Mouse (Mus musculus): ENCODE results near the gene Rab5b.
"Not testable (repeated sequence)": the region's sequence is repeated elsewhere in the genome, so short reads cannot be mapped to it uniquely, and the experiment has no call there.

The Rab5b gene

DNA sequence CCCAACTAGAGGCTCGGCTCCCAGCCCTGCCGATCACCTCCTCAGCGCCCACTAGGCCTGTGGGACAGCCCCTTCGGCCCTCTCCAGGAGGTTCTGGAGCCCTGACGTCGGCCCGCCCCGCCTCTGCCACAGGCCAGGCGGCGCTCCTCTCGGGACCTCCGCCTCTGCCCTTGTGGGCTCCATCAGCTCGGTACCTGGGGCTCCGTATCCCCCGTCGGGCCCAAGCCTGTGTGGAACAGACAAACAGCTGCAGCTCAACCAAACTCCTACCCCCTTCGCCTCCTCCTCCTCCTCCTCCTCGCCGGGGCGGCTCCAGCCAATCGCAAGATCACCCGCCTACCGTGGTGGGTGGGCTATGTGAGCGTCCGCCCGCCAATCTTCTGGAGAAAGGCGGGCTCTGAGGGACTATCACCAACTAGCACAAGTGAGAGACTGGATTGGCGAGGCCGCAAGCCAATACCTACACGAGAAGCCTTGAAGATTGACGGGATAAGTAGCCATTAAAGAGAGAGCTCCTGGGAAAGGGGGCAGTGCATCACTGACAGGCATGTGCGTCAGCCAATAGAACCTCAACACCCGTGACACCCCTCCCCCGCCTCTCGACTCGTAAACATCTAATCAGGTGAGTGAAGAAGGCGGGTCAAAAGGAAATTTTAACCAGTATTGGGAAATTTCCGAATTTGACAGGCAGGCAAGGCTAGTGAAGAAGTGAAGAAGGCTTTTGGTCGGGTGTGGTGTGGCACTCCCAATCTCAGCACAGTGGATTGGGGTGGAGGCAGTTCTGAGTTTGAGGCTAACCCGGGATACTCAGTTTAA lies at the start of gene Rab5b:
Gene Rab5b, minus strand, starts transcription at position 273 of the 816 bp plus-strand sequence.
- peak; percentile 100 for DNase-seq (ENCODE audit: low spot score)

DNA sequence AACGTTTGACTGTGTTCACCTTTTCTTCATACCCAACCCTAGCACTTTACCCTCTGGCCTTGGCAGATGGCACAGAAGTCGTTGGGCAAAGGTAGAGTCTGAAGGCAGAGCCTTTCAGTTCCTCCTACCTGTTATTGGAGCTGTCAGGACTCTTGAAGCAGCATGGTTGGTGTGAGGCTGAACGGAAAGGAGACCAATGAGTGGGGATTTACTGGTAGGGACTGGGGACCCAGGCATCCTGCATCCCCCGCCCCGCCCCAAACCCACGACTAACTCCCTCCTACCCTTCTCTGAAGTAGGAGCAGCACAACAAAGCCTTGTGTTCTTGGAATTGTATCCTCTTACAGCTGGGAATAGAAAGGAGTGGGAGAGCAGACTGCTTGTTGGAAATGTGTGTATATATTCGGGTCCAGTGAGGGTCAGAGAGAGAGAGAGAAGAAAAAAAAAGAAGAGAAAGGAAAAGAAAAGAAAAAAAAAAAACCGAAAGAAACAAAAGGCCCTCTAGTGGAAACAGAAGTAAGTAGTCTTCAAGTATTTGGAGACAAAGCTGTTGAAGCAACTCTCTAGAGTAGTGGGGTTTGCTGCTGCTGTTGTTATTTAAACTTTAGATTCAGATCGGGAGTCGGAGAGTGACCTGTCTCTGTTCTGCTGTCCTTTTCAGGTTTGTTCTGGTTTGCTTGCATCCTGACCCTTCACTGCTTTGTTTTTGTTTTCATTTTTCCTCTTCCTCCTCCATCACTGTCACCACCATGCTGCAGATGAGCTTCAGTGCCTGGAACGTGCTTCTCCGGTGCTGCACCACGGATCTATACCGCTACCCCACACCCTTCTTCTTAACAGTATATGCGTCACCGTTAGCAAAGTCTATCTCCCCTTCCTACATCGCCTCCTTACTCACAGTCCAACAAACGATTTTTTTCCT lies 48.9 kb upstream of the Rab5b start, which contains the start of gene Dgka:
Gene Dgka, minus strand, starts transcription at position 176 of the 922 bp plus-strand sequence.
- no peak for DNase-seq (ENCODE audit: low spot score)

DNA sequence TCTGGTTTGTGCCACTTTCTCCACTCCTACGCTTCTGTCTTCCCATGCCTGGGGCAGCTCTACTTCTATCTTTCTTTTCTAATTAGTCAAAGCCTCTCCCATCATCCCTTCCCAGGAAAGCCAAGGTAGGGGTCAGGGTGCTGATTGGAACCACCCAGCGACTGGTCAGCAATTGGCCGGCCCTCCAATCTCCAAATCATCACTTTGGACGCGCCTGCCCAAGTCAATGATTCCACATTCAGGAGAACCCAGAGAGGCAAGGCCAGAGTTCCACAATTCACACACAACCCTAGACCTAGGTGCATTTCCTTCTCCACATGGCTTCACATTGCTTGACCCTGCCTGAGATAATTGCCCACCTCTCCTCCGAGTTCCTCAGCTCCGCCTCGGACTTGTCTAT lies 48.1 kb upstream of the Rab5b start:
- no peak for DNase-seq (ENCODE audit: low spot score)

DNA sequence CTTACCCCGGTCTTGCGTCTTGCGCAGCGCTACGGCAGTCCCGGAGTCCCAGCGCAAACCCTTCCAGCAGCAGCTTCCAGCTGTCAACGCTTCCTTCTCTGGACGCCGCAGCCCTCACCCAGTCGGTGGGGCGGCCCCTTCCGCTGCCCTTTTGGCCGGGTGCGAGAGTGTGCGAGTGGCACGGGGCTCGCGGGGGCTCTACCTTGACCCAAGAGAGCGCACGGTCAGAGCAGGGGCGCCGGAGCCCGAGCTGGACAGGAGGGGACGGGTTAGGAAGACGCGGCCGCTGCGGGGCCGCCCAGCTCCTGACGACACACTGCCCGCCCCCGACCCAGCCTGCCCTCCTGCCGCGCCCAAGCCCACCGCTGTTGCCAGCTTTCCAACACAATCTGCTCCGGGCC lies 47.7 kb upstream of the Rab5b start:
- DNase-seq (ENCODE audit: low spot score) = no peak

DNA sequence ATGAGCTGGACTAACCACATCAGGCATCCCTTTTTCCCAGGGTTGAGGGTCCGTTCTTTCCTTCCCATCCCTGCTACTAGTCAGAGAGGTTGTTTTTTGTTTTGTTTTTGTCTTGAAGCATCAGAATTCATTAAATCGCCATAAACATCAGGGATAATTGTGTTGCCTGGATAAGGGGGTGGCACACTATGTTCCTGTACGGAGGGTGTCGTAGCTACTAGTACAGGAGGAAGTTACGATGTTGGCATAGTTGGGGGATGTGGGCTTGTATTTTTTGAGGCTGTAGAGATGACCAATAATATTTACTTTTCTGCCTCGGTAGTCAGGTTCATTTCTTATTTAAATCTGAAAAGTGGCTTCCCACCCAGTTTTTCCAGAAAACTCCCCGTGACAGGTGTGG lies 47.2 kb upstream of the Rab5b start:
- DNase-seq (ENCODE audit: low spot score) = no peak

DNA sequence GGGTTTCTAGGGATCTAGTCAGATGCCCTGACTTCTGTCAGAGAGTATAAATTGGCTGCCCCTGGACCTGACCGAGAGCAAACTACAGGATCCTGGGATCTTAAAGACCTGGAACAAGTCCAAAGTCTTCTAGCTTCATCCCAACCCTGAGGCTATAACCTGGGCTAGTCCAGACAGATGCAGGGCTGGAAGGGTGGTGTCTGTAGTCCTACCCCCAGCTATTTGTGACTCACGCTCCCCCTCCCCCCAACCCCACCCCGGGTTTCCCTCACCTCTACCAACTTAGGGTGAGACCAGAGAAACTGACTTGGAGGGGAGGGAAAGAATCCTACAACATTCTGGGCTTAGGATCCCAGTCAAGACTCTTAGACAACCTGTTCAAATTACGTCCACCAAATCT lies 46.6 kb upstream of the Rab5b start:
- DNase-seq (ENCODE audit: low spot score) = no peak

DNA sequence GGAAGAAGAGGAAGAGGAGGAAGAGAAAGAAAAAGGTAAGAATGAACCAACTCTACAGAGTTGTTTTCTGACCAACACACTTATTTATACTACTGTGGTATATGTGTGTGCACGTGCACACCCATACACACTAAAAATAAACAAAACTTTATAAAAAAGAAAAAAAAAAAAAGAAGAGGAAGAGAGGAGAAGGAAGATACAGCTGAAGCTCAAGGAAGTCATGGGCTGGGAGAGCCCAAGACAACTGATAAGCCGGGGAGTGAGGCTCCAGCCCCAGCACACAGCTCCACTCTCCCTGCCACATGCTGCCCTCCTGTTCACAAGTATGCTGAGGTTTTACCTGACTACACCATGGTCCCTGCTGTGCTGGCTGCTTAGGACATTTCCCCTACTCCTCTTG lies 44.2 kb upstream of the Rab5b start:
- DNase-seq (ENCODE audit: low spot score) = no peak

DNA sequence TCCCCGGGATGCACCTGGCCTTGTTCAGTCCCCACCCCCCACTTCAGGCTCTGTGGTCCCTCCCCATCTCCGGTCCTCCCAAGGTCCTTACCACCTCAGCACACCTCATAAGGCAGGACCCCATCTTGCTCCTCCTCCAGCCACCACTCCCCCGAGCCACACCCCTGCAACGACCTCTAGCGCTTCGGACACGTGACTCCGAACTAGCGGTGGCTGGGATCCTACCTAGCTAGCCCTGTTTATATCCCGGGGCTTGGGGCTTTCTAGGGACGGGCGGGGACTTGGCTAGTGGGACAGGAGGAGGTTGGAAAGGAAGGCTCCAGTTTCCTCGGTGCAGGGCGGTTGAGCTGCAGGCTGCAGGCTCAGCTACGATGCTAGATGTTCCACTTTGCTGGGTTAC lies 41.4 kb upstream of the Rab5b start:
- DNase-seq (ENCODE audit: low spot score) = no peak

DNA sequence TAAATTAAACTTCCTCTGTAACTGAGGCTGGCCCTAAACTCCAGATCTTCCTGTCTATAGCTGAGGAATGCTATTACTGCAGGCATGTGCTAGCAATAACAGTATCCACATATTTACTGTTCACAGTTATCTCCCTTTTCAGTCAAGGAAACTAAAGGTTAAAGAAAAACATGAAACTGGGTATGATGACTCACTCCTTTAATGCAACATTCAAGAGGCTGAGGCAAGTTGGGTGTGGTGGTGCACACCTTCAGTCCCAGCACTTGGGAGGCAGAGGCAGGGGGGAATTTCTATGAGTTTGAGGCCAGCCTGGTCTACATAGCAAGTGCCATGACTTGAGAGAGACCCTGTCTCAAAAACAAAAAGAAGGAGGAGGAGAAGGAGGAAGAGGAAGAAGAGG lies 35.9 kb upstream of the Rab5b start:
- DNase-seq (ENCODE audit: low spot score) = no peak

DNA sequence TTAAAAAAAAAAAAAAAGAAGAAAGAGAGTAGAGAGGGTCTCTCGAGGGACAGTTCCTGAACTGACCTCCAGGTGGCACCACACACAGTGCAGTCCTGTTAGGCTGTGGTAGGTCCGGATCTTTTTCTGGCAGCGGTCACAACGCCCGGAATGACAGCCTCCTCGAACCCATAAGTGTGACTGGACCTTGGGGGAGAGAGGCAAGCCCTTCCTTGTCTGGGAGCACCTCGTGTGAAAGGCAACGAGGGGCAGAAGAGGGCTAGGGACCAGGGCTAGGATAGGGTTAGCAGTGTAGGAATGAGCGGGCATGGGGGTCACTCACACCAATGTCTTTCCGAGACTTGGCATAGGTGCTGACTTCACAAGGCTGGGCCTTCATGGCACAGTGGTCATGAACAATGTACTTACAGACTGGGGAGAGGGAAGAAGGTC lies 35.0 kb upstream of the Rab5b start:
- no peak for DNase-seq (ENCODE audit: low spot score)

DNA sequence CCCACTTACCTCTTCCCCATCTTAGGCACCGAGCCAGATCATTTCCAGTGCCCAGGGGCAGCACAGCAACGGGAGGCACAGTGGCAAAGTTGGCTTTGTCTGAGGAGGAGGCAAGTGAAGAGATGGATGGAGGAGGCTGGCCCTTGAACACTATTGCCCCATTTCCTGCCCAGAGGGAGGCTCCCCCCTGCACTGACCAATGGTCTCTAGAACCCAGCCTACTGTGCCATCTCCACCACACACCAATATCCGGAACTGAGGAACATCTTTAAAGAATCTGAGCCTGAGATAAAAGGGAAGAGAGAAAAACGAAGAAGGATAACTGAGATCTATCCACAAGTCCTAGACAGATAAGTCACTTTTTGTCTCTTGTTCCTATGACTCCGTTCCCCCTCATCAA lies 32.0 kb upstream of the Rab5b start:
- DNase-seq (ENCODE audit: low spot score) = no peak

DNA sequence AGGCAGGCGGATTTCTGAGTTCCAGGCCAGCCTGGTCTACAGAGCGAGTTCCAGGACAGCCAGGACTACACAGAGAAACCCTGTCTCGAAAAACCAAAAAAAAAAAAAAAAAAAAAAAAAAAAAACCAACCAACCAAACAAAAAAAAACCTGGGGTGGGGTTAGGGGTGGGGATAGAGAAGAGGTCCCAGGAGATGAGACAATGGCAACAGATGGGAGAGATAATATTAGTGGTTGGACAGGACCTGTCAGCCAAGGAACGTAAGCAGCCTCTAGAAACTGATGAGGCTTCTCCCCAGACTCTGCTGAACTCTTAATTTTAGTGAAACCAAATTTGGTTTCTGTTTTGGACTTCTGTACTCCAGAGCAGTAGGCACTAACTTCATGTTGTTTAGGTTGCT lies 29.4 kb upstream of the Rab5b start:
- DNase-seq (ENCODE audit: low spot score) = not testable (repeated sequence)

DNA sequence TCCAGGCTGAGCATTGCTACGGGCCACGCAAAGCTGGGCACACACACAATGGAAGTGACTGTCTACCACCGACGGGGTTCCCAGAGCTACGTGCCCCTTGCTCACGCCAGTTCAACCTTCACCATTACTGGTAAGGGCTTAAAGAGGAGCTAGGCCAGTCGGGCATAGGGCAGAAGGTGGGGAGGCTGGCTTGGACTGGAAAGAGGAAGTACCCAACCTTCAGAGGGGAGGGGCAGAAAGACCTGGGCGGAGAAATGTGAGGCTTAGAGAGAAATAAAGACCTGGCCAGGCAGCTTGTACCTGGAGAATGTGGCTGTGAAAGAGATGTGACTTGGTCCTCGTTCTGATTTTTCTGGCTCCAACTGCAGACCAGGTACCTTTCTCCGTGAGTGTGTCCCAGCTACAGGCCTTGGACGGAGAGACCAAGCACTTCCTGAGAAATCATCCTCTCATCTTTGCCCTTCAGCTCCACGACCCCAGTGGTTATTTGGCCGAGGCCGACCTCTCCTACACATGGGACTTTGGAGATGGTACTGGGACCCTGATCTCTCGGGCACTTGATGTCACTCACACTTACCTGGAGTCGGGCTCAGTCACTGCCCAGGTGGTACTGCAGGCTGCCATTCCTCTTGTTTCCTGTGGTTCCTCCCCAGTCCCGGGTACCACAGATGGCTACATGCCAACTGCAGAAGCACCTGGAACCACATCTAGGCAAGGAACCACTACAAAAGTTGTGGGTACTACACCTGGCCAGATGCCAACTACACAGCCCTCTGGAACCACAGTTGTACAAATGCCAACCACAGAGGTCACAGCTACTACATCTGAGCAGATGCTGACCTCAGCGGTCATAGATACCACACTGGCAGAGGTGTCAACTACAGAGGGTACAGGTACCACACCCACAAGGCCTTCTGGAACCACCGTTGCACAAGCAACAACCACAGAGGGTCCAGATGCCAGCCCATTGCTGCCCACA lies 19.8 kb upstream of the Rab5b start:
- no peak for DNase-seq (ENCODE audit: low spot score)

DNA sequence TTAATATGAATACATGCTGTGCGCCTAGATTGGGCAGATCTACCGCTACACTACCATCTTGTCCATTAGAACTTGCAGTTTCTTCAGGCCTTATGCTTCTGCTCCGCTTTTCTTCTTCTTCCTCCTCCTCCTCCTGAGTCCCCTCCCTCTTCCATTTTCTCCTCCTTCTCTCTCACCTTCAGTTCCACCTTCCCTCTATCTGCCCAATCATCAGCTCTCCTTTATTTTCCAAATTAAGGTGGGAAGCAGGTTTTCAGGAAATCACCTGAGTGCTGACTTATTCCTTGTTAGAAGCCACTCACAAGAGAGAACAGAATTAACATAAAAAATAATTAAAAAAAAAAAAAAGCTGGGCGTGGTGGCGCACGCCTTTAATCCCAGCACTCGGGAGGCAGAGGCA lies 15.3 kb upstream of the Rab5b start:
- DNase-seq (ENCODE audit: low spot score) = not testable (repeated sequence)

DNA sequence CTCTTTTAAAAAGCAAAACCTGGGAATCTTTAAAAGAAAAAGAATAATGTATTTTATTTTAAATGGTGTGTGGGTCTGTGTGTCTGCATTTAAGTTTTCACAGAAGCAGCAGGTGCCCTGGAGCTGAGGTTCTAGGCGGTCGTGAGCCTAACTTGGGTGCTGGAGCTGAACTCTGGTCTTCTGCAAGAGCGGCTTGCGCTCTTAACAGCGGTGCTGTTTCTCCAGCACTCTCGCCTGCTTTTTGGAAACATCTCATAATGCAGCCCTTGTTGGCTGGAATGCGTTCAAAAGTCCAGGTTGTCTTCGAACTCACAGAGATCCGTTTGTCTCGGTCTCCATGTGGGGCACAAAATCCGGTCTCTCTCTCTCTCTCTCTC lies 9.2 kb upstream of the Rab5b start:
- DNase-seq (ENCODE audit: low spot score) = no peak

DNA sequence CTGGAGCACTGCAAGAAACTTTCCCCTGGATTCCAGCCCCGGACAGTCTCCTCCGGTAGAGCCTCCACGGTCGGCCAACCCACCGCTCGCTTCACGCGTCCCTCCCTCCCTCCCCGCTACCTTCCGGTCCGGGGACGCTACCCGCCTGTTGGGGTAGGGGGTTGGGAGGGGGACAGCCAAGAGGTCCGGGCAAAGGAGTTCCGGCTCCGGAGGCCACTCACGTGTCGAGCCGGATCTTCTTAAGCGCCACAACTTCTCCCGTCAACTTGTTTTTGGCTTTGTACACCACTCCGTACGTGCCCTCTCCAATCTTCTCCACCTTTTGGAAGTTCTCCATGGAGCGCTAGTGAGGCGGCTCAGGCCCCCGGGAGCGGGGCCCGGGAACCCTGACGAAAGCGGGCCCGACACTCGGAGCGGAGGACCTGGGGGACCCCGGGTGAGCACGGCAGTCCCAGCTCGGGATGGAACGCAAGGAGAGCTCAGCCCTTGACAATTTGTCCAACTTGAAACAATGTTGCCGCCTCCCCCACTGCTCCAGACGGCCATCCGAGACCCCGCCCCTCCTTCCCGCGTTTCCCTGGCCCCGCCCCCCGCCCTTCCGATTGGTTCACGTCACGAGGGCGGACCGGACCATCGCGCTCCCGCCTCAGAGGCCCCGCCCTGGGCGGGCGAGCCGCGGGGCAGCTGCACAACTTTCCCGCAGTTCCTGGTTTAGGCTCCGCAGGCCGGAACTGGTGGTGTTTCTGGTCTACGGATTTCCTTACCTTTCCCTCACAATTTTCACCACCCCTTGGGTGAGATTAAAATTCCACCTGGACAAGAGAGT lies 8.6 kb upstream of the Rab5b start, which contains the start of gene Cdk2:
Gene Cdk2, minus strand, starts transcription at position 541 of the 826 bp plus-strand sequence.
- peak; percentile 54 for DNase-seq (ENCODE audit: low spot score)

DNA sequence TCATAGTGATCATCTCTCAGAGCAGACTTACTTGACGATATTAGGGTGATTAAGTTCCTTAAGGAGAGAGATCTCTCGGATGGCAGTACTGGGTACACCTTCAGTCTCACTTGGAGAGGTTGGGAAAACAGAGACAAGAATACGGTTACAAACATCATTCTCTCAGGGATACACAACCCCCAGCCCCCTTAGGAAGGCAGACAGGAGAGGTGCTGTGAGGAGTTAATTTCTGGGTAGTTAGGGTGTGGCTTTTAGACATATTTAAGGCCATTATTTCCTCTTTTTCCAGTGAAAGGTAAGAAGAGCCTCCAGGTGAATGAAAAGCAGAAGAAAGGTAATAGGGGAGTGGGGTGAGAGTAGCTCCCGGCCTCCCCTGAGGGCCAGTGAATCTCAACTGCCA lies 7.8 kb upstream of the Rab5b start, which contains the start of gene Pmel:
Gene Pmel, plus strand, starts transcription at position 301 of the 400 bp plus-strand sequence.
- no peak for DNase-seq (ENCODE audit: low spot score)

DNA sequence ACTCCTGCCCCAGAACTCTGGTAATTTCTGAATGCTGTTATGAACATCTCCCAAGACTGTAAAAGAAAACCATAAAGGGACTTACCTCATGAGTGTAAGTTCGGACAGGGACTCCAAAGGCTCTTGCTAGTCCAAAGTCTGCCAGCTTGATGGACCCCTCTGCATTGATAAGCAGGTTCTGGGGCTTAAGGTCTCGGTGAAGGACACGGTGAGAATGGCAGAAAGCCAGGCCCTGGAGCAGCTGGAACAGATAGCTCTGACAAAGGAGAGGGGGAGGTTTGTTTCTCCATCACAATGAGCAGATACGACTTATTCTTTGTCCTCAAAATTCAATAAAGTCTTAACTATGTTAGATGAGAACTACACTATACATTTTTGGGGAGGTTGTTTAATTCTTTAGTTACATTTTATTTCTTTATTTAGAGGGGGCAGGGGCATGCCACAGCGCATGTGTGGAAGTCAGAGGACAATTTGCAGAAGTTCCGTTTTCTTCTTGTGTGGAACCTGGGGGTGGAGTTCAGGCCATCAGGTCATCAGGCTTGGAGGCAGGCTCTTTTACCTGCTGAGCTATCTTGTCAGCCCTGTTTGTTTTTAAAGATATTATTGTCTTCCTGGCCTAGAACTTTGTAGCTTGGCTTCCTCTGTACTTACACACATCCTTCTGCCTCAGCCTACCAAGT lies 6.4 kb upstream of the Rab5b start:
- DNase-seq (ENCODE audit: low spot score) = no peak

DNA sequence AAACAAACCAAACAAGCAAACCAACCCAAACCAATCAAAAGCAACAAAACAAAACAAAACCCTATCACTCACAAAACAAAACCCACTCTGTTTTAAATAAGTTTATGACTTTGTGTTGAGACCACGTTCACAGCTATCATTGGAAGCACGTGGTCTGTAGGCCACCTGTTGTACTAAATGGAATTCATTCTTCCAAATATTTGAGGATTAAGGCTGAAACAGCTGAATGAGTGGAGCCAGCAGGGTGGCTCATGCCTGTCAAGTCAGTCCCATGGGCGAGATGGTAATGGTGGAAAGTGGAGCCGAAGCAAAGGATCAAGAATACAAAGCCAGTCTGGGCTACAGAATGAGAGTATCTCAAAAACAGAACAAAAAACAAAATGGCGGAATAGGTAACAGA lies 4.6 kb upstream of the Rab5b start:
- no peak for DNase-seq (ENCODE audit: low spot score)

DNA sequence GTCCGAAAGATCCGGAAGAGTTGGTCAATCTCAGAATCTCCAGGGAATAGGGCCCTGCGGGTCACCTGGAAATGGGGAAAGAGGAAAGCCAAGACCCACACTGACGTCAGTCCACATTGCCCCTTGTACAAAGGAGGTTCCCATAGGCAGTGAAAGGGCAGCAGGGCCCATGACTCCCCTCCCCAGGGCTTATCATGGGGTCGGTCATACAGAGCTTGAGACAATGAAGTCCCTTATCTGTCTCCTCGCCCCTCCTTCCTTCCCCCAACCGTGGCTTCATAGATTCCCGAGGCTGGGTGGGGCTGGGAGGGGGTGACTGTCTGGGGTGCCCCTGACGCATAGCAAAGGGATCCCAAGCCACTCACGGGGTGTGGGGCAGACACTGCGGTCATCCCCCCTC lies 3.5 kb upstream of the Rab5b start:
- DNase-seq (ENCODE audit: low spot score) = no peak
